Mouse (Mus musculus) forebrain, embryonic 15.5 days (tissue): ENCODE results near the gene Pam. TPM values are rescaled to one million over a fixed set of nuclear protein-coding genes. Genes with fewer than 3 reads are reported as not detected.
A peak's percentile ranks its signal among the peaks of the same experiment; 100 is the strongest.

Experiments
- ATAC-seq: fragments of 200-750 bp; cut with Nextera tagmentation; replicated peaks from 2 replicates; pipeline ENCODE4 v1.8.0; 2017; ENCODE audit warnings: mild to moderate bottlenecking, moderate TSS enrichment, moderate library complexity
- H3K27ac ChIP-seq: fragments of 300-500 bp; sonication (generic); replicated peaks from 2 replicates; pipeline ENCODE4 v1.5.1; 2015; ENCODE audit warnings: mild to moderate bottlenecking, inconsistent platforms
- H3K27me3 ChIP-seq: fragments of 300-500 bp; sonication (generic); 2 replicates; pipeline ENCODE4 v1.6.1; 2015; ENCODE audit warnings: inconsistent platforms
- H3K36me3 ChIP-seq: fragments of 300-500 bp; sonication (generic); 2 replicates; pipeline ENCODE4 v1.6.1; 2015; ENCODE audit warnings: mild to moderate bottlenecking, inconsistent platforms
- H3K4me1 ChIP-seq: fragments of 300-500 bp; sonication (generic); 2 replicates; pipeline ENCODE4 v1.6.1; 2015; ENCODE audit warnings: inconsistent platforms
- H3K4me2 ChIP-seq: fragments of 300-500 bp; sonication (generic); replicated peaks from 2 replicates; pipeline ENCODE4 v1.6.1; 2015; ENCODE audit warnings: mild to moderate bottlenecking, inconsistent platforms
- H3K4me3 ChIP-seq: fragments of 300-500 bp; sonication (generic); 2 replicates; pipeline ENCODE4 v1.5.1; 2015; ENCODE audit warnings: mild to moderate bottlenecking, inconsistent platforms
- H3K9ac ChIP-seq: fragments of 300-500 bp; sonication (generic); replicated peaks from 2 replicates; pipeline ENCODE4 v1.6.1; 2015; ENCODE audit warnings: mild to moderate bottlenecking, inconsistent platforms
- H3K9me3 ChIP-seq: fragments of 300-500 bp; sonication (generic); 2 replicates; pipeline ENCODE4 v1.6.1; 2016; ENCODE audit warnings: inconsistent platforms
- WGBS: fragments of 180-500 bp; shearing (Covaris S2); methylation state at CpG from one replicate; pipeline ENCODE4 v1.1.7; 2015; ENCODE audit warnings: mixed read lengths; 5-methylcytosine and 5-hydroxymethylcytosine counted together
- polyA plus RNA-seq: library from polyadenylated mRNA; unstranded; fragments of >200 nt; fragmentation: Nextera tagmentation; extraction: Ambion mirVana; gene quantifications from 2 replicates; pipeline ENCODE4 v1.2.1, GENCODE M21; 2015

The Pam gene
- polyA plus RNA-seq, 1 experiment from 2014 or later, result 57.9 TPM

DNA sequence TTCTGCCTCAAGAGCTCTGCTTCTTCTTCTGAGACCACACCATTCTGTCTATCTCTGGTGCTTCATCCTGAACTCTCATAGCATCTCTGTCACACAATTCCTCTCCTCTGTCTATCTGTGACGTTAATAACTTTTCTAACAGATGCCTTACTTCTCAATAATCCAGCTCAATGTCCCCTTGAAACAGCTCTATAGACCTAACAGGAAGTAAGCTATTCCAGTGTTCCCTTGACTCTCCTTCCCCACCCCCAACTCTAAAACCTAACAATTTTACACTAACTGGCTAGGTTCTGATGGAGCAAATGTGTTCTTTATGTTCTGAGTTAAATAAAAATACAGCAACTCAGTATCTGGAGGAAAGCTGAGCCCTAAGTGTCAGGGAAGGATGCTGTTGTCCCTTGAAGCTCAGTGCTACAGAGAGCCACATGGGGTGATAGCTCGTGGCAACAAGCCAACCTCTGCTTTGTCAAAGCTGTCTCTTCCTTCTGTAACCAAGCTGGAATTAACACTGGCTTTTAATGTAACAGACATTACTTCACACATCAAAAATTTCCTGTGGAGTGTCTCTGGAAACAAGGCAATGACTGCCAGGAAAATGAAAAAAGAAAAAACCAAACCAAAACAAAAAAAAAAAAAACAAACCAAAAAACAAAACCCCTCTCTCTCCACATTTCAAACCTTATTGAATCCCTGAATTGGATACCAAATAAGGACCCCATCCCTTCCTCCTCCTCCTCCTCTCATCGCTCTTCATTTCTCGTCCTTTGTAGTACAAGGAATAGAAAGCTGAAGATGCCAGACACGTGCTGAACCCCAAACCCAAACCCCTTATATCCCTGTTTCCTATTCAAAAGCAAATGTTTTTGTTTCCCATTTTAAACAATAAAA lies 261.7 kb downstream of the Pam start:
- peak; percentile 93 for ATAC-seq
- H3K4me1 ChIP-seq, result peaks cover 22% of the 10 kb centered on the region
- no peaks in the 10 kb centered on the region for H3K9me3 ChIP-seq
- H3K27ac ChIP-seq, result peak overlapping the region; percentile 82
- H3K27me3 ChIP-seq, result no peaks in the 10 kb centered on the region
- H3K4me3 ChIP-seq, result no peak overlapping the region
- 26% methylated on average over 5 of the region's 5 CpGs for WGBS
- no peak overlapping the region for H3K9ac ChIP-seq
- H3K4me2 ChIP-seq, result no peak overlapping the region
- peaks cover 7% of the 10 kb centered on the region for H3K36me3 ChIP-seq

- H3K27me3 ChIP-seq, result no peaks in the 10 kb centered on the region
- H3K27ac ChIP-seq, result no peak overlapping the region
- H3K9me3 ChIP-seq, result no peaks in the 10 kb centered on the region
- H3K4me2 ChIP-seq, result no peak overlapping the region
- peaks cover 2% of the 10 kb centered on the region; the same call in 1 of the 2 replicates for H3K4me1 ChIP-seq
- peaks cover 17% of the 10 kb centered on the region for H3K36me3 ChIP-seq
- no peak for ATAC-seq
- no peak overlapping the region for H3K4me3 ChIP-seq
- no peak overlapping the region for H3K9ac ChIP-seq
- 92% methylated on average over 5 of the region's 5 CpGs for WGBS
These were observed 267.4 kb downstream of the Pam start for GRCm38 (mm10) chr1:97828087-97828486.

- Histone ChIP-seq H3K9me3 (no peaks in the 10 kb centered on the region), H3K27ac (no peak overlapping the region), H3K4me2 (no peak overlapping the region), H3K9ac (no peak overlapping the region), H3K36me3 (peaks cover 17% of the 10 kb centered on the region), H3K4me3 (no peak overlapping the region), H3K27me3 (no peaks in the 10 kb centered on the region), H3K4me1 (no peaks in the 10 kb centered on the region; the same call in 1 of the 2 replicates)
- ATAC-seq, result peak; percentile 67
- 52% methylated on average over 2 of the region's 2 CpGs for WGBS
These were observed 267.9 kb downstream of the Pam start for GRCm38 (mm10) chr1:97827566-97827965.

GRCm38 (mm10) chr1:97822904-97823303 lies 272.5 kb downstream of the Pam start:
- Histone ChIP-seq H3K9ac (no peak overlapping the region), H3K4me2 (no peak overlapping the region), H3K4me3 (no peak overlapping the region), H3K36me3 (peaks cover 10% of the 10 kb centered on the region; the same call in 1 of the 2 replicates), H3K27ac (no peak overlapping the region), H3K27me3 (no peaks in the 10 kb centered on the region), H3K4me1 (no peaks in the 10 kb centered on the region; the same call in 1 of the 2 replicates), H3K9me3 (no peaks in the 10 kb centered on the region)
- WGBS, result 92% methylated on average over 7 of the region's 7 CpGs
- ATAC-seq, result no peak

- ATAC-seq, result no peak
- H3K9ac ChIP-seq, result no peak overlapping the region
- H3K4me3 ChIP-seq, result no peak overlapping the region
- H3K27me3 ChIP-seq, result no peaks in the 10 kb centered on the region
- WGBS, result 93% methylated on average over 5 of the region's 5 CpGs
- peaks cover 14% of the 10 kb centered on the region; the same call in 1 of the 2 replicates for H3K36me3 ChIP-seq
- no peak overlapping the region for H3K4me2 ChIP-seq
- no peaks in the 10 kb centered on the region for H3K9me3 ChIP-seq
- H3K4me1 ChIP-seq, result no peaks in the 10 kb centered on the region
- no peak overlapping the region for H3K27ac ChIP-seq
These were observed 273.2 kb downstream of the Pam start for GRCm38 (mm10) chr1:97822203-97822602.

DNA sequence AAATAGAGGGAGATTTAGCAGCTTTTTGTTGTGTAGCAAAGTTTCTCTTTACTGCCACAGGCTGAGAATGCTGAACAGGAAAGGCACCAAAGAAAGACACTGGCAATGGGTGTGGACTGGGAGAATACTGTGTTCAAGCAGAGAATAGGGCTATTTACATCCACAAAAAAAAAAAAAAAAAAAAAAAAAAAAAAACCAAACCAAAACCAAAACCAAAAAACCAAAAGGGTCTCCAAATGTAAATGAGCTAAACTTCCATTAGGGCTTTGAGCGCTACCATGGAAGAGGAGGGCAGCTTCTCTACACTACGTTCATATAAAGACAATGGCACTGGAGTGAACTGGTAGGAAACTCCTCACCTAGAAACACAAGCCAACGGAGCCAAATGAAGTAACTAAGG lies 274.2 kb downstream of the Pam start:
- Histone ChIP-seq H3K4me2 (no peak overlapping the region), H3K27ac (no peak overlapping the region), H3K9me3 (no peaks in the 10 kb centered on the region), H3K27me3 (no peaks in the 10 kb centered on the region), H3K9ac (no peak overlapping the region), H3K36me3 (peaks cover 15% of the 10 kb centered on the region; the same call in 1 of the 2 replicates), H3K4me3 (no peak overlapping the region), H3K4me1 (no peaks in the 10 kb centered on the region)
- WGBS, result 85% methylated on average over 3 of the region's 3 CpGs
- ATAC-seq, result no peak

DNA sequence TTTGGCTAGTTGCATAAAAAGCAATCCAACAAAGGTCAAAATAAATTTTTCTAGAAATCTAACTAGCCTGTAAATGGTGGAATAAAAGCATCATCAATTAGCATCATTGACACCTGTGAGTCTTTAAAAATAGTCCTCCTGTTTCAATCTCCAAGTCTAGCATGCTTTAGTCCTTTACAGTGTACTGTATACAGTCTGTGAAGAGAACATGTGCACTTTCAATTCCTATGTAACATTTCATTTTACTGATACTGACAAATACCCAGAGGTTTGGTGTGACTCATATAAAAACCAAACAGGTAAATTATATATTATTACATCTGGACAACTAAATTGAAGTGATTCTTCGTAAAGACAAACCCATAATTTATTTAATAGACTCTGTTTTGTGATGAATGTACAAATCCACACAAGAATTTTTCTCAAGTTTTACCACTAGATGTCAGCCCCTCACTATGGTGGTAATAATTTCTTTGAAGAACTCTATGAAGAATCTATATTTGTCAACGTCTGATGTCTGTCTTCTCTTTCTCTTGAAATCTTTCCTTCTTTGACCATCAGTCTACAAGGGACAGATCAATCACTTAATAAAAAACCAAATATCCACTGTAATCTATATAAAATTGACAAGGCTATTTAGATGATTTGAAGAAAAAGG lies 286.1 kb downstream of the Pam start:
- Histone ChIP-seq H3K4me3 (no peak overlapping the region), H3K27me3 (no peaks in the 10 kb centered on the region), H3K9ac (no peak overlapping the region), H3K36me3 (no peaks in the 10 kb centered on the region), H3K27ac (no peak overlapping the region), H3K9me3 (no peaks in the 10 kb centered on the region), H3K4me1 (no peaks in the 10 kb centered on the region), H3K4me2 (no peak overlapping the region)
- 19% methylated on average over 2 of the region's 2 CpGs for WGBS
- peak; percentile 75 for ATAC-seq

GRCm38 (mm10) chr1:97804520-97804919 lies 290.9 kb downstream of the Pam start:
- no peak overlapping the region for H3K9ac ChIP-seq
- no peaks in the 10 kb centered on the region for H3K4me1 ChIP-seq
- no peak overlapping the region for H3K27ac ChIP-seq
- no peaks in the 10 kb centered on the region for H3K27me3 ChIP-seq
- no peak overlapping the region for H3K4me2 ChIP-seq
- H3K36me3 ChIP-seq, result no peaks in the 10 kb centered on the region
- no peak for ATAC-seq
- no peaks in the 10 kb centered on the region for H3K9me3 ChIP-seq
- H3K4me3 ChIP-seq, result no peak overlapping the region

GRCm38 (mm10) chr1:97802207-97802902 lies 293.1 kb downstream of the Pam start:
- Histone ChIP-seq H3K4me3 (no peak overlapping the region), H3K4me1 (no peaks in the 10 kb centered on the region), H3K27me3 (no peaks in the 10 kb centered on the region), H3K27ac (no peak overlapping the region), H3K4me2 (no peak overlapping the region), H3K9ac (no peak overlapping the region), H3K36me3 (no peaks in the 10 kb centered on the region), H3K9me3 (no peaks in the 10 kb centered on the region)
- no peak; the same call in 1 of the 2 replicates for ATAC-seq
- WGBS, result 35% methylated on average over 4 of the region's 4 CpGs

DNA sequence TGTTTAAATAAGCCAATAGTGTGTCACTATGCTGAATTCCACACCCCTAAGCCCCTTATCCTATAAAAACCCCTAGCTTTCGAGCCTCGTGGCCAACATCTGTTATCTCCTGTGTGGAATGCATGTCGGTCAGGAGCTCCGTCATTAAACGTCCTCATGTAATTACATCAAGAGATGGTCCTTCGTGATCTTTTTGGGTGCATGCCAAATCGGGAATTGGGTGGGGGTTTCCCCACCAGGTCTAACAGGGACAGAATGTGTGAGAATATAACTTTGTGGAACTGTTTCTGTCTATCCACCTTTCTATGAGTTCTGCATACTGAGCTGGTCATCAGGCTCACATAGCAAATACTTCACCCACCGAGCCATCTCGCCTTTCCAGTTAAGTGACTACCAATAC lies 299.5 kb downstream of the Pam start:
- Histone ChIP-seq H3K36me3 (no peaks in the 10 kb centered on the region), H3K27me3 (no peaks in the 10 kb centered on the region), H3K9me3 (no peaks in the 10 kb centered on the region), H3K4me1 (no peaks in the 10 kb centered on the region), H3K27ac (no peak overlapping the region), H3K4me3 (no peak overlapping the region), H3K9ac (no peak overlapping the region), H3K4me2 (no peak overlapping the region)
- no peak for ATAC-seq
- WGBS, result 89% methylated on average over 9 of the region's 9 CpGs

GRCm38 (mm10) chr1:97794110-97794509 lies 301.3 kb downstream of the Pam start:
- H3K4me2 ChIP-seq, result no peak overlapping the region
- no peaks in the 10 kb centered on the region for H3K9me3 ChIP-seq
- ATAC-seq, result no peak
- no peaks in the 10 kb centered on the region for H3K36me3 ChIP-seq
- WGBS, result 89% methylated on average over 3 of the region's 3 CpGs
- no peak overlapping the region for H3K9ac ChIP-seq
- no peaks in the 10 kb centered on the region for H3K4me1 ChIP-seq
- no peak overlapping the region for H3K27ac ChIP-seq
- H3K27me3 ChIP-seq, result no peaks in the 10 kb centered on the region
- H3K4me3 ChIP-seq, result no peak overlapping the region

DNA sequence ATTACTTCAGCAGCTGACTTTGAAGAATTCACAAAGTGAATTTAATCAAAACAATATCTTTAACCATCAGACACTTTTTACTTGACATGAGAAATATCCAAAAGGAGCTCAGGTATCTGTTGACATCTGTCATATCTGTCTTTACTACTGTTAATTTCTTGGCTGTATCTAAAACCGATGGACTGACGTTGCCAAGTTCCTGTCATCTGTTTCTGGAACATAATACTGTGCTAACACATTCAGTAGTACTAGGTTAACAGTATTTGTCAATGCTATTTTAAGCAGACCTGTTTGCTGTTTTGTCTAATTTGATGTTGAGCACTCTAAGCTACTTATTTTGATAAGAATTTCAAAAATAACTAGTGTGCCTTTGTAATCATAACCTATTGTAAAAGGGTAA lies 307.0 kb downstream of the Pam start:
- ATAC-seq, result no peak; the same call in 1 of the 2 replicates
- Histone ChIP-seq H3K27ac (no peak overlapping the region), H3K9me3 (no peaks in the 10 kb centered on the region), H3K27me3 (no peaks in the 10 kb centered on the region), H3K9ac (no peak overlapping the region), H3K4me3 (no peak overlapping the region), H3K36me3 (no peaks in the 10 kb centered on the region), H3K4me1 (no peaks in the 10 kb centered on the region), H3K4me2 (no peak overlapping the region)
- 80% methylated on average over 2 of the region's 2 CpGs for WGBS
